Mouse (Mus musculus) urinary bladder, postnatal 25 days (tissue): ENCODE measurements around the gene St3gal6.
A peak's percentile ranks its signal among the peaks of the same experiment; 100 is the strongest.

ENCODE experiments used
- DNase-seq: peaks from one replicate; pipeline ENCODE4 v3.0.0; 2022; ENCODE audit warnings: low spot score

St3gal6 gene

DNA sequence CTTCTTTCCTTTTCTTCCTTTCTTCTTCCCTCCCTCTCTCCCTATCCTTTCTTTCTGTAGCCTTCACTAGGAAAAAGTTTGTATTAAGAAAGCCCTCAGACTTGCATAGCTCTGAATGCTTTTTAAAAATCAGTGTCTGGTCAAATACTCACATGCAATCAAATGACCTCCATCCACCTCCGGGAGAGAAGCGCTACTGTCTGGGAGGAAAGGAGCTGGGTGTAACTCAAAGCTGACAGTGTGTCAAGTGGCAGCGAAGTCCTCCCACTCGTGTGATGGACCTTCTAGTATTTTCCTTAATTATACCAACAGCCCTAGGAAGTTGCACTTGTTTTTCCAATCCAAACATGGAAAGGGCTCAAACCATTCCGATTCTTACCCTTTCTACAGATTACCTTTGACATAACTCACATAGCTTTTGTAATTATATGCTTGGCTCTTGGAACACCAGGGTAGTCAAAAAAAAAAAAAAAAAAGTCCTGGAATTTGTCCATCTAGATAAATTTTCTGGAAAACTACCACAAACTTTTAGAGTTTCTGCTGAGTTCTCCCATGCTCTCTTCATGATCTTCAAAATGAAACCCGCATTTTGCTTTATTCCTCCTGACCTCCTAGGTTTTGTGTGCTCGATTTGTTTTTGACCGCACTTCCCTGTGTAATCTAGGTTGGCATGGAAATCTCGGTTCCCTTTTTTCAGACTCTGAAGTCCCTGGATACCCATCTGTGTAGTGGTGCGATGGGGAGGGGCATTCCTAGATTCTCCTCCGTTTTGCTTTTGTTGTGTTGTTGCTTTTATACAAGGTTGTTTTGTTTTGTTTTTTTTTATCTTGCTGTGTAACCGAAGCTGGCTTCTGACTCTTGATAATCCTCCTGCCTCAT lies at the start of gene St3gal6:
Gene St3gal6, minus strand, starts transcription at position 272 of the 879 bp plus-strand sequence.
- no peak for DNase-seq

DNA sequence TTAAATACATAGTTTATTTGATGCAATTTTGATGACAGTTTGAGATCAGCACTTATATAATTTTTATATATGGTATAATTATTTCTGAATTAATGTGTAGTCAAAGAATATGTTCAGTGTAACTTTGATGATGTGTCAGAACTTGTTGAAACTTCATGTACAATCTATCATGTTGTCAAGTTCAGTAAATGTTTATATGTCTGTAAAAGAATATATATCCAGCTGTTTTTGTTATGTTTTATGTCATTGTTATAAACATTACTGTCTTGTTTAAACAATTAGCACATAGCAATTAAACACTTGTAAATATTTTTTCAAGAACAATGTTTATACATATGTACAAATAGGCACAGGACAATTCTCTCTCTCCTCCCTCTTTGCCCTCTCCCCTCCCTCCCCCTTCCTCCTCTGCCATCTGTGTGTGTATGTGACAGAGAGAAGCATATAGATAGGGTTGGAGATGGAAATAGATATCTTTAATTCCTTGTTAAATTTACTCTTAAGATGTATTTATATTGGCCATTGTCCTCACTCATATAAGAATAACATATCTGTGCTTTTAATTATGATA lies 46.7 kb upstream of the St3gal6 start:
- DNase-seq, result no peak

DNA sequence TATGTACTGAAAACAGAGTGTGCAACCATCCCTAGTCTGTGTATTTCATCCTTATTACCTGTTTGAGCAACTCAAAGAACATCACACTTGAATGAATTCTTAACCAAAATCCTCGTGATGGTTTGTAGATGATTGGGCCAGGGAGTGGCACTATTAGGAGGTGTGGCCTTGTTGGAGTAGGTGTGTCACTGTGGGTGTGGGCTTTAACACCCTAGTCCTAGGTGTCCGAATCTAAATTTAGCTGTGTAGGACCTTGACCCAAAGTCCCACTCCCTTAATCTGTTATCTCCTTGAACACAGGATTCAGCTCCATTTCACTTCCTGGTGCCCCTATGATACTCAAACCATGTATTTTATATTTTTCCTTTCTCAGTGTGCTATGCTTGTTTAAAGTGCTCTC lies 37.2 kb upstream of the St3gal6 start:
- no peak for DNase-seq

DNA sequence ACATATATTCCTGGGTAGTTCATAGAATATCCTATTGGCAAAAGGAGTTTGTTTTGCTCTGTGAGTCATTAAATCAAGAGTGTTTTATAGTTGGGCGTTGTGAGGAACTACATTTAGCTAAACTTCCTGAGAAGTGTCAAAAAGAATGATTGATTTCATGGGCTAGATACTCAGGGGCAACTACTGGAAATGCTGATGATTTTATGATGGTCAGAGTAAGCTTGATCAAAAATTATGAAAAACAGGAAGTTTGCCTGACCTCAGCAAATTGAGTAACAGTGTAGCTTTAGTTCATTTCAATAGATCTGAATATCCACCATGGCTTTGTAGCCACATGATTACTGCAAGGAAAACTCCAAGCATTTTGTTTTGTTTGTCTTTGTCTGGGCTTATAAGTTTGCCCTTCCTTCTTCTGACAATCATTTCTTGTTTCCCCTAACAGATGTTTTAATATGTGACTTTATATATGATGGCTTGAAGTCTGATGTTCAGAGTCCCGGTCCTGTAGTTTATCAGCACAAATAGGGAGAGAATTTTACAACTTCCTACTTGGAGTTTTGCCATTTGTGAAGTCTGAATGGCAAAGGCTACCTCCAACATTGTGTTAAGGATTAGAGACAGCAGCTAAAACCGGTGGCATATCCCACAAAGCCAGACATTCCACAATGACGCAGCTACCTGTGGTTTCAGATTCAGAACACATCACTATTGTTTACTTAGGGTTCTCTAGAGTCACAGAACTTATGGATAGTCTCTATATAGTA lies 32.2 kb upstream of the St3gal6 start:
- no peak for DNase-seq

GRCm38 (mm10) chr16:58554673-58555072 lies 30.6 kb upstream of the St3gal6 start:
- no peak for DNase-seq

GRCm38 (mm10) chr16:58548042-58548441 lies 24.0 kb upstream of the St3gal6 start:
- DNase-seq, result no peak

DNA sequence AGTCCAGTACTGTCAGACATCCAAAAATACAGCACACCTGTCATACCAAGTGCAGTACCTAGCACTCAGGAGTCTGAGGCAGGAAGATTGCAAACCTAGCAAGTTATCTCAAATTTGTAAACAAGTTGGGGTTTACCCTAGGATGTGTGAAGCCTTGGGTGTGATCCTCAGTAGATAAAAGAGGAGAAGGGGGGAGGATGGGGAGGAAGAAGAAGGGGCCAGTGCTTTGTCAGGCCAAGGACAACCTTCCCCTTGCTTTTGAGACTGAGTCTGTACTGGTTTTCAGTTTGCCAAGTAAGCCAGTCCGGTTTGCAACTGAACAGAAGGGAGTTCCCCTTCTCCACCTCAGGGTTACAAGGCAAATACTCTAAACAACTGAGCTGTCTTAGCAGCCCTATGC lies 22.1 kb upstream of the St3gal6 start:
- no peak for DNase-seq

GRCm38 (mm10) chr16:58539490-58539889 lies 15.4 kb upstream of the St3gal6 start:
- no peak for DNase-seq

- DNase-seq, result no peak
Measured at GRCm38 (mm10) chr16:58539011-58539410, 15.0 kb upstream of the St3gal6 start.

DNA sequence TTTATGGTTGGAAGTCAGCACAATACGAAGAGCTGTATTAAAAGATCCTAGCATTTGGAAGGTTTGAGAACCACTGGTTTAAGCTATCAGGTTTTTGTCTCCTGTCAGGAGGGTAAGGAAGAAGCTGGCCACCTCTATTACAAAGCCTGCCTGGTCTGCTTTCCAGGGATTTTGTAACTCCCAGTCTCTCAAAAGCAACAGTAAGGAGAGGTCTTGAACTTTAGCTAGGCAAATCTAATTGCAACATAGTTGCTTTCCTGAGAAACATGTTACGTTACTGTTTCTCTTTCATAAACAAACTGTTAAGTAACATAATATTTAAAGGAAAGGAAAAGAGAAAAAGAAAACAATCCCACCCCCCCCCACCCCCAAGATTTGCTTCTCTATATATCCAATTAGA lies 12.0 kb upstream of the St3gal6 start:
- no peak for DNase-seq

- DNase-seq, result no peak
Measured at GRCm38 (mm10) chr16:58535236-58535635, 11.2 kb upstream of the St3gal6 start.

DNA sequence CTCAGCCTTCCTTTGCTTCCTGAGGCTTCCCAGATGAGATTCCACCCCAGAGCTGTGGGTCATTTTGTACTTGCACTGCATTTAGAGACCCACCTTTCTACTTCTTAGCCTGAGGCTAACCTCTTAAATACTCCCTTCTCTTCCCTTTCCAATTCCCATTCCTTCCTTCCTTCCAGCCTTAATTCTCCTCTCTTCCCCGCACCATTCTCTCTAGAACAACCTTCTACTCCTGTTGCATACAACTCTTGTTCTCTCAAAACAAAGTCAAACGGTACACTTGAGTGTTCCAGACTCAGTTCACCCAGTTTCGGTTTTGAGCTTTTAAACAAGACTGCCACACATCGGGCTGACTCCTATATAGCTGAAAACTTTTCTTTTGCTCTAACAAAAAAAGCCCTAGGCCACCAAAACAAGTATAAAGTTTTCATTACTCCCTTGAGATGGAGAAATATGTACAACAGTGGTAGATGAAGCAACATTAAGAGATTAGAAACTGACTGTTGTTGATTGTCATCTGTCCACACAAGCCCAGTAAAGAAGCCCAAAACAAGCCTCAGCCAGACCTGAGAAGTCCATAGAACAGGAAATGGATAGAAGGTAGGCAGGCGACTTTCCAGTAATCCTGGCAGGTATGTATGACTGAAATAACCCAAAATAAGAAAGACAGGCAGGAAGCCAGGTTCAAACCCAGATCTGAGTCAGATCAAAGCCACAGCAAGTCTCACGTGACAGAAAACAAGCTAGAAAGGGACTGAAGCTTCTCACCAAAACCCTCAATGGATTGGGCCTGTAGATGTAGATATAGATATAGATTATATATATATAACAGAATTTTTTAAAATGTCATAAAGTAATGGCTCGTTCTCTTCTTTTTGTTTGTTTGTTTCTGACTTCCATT lies 10.5 kb upstream of the St3gal6 start:
- DNase-seq, result no peak

DNA sequence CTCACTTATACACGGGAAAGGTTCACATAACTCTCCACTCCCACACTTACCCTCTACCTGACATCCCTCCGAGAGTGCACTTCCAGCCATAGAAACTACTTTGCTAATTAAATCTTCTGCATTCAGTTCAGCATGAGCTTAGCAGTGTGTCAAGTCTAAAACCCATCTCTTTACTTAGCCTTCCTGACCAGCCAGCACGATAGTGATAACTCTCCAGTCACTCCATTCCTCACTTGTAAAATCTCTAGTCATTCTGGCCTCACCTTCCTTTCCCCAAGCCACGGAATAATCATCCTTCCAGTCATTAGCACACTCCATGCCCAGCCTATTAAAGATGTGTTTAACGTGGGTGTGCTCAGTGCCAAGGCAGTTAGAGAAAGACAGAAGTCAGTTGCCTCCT lies 9.7 kb upstream of the St3gal6 start:
- DNase-seq, result no peak

- no peak for DNase-seq
Measured at GRCm38 (mm10) chr16:58533254-58533653, 9.2 kb upstream of the St3gal6 start.

DNA sequence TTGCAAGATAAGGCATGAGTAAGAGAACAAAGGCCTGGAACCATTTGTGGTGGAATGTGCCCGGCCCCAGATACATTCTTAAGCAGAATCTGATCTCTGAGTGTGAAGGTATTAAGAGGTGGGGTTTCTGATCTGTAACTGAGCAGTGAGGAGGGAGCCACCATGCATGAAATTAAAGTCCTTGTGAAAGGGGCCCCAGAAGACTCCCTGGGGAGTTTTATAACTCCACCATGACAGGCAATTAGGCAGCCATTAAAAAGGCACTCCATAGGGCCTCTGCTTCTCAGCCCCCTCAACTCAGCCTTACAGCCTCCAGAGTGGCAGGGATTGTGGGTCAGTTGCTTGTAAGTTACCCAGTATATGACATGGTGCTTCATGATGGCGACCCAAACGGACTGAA lies 8.5 kb upstream of the St3gal6 start:
- DNase-seq, result no peak

DNA sequence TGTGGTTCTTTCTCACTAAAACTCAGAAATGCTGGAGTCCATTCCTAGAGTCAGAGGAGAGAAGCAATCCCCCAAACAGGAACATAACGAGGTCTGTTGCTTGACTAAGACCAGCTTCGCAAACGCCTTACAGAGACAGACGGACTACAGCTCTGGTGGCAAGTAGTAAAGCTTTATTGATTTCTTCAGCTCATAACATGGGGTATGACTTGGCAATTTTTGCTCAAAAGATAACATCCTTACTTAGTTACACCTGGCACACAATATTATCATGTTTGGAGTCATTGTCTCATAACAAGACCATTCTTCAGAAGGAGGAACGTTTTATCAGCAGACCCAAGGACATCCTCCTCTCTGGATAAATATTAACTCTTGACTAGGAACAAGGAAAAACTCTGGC lies 3.8 kb upstream of the St3gal6 start:
- DNase-seq, result no peak

DNA sequence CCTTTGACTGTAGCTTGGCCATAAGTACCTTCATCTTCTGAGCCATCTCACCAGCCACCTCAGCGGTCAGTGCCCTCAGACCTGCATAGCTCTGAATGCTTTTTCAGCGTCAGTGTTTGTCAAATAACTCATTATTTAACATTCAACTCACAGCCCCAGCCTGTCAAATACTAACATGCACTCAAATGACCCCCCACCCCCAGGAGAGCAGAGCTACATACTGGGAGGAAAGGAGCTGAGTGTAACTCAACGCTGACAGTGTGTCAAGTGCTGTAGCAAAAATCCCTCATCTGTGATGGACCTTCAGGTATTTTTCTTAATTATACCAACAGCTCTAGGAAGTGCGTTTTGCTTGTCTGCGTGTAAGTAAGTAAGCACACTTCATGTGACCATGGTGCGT lies 2.7 kb upstream of the St3gal6 start:
- no peak for DNase-seq

GRCm38 (mm10) chr16:58525832-58526231 lies 1.8 kb upstream of the St3gal6 start:
- DNase-seq, result no peak

DNA sequence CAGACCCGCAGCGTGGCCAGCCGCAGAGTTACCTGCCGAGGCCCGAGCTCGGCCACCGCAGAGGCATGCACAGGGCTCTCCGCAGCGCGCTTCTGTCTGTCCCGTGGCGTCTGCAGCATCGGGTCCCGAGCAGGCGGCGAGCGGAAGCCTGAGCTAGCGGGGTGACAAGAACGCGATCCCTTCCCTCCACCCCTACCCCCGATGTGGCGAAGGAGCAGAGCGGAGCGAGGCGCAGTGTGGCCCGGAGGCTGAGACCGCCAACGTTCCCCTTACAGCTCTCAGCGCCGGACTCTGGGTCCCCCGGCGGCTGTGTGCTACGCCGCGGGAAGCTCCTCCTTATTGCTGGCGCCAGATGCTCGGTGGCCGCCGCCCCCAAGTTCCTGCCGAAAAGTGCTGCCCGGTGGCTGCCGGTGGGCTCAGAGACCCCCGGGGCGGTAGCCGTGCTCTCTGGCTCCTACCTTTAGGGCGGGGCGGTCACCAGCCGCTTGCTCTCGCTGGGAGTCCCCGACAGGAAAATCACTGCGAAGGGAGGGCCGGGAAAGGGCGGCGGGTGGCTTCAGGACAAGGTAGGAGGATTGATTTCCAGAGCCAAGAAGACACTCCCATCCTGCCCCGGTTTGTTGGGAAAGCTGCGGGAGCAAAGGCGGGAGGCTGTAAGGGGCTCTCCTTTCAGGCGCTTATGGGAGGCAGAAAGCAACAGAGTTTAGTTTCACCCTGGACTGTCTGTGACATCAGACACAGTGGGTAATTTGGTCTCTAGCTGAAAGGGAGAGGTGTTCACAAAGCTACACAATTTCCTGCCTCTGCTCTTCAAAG lies 791 bp downstream of the St3gal6 start:
- DNase-seq, result peak; percentile 33

- no peak for DNase-seq
Measured at GRCm38 (mm10) chr16:58522677-58523043, 1.4 kb downstream of the St3gal6 start.

GRCm38 (mm10) chr16:58521900-58522299 lies 2.1 kb downstream of the St3gal6 start:
- no peak for DNase-seq
